Mouse (Mus musculus) embryonic facial prominence, embryonic 11.5 days (tissue): ENCODE results near the gene Rapgef2. TPM values are rescaled to one million over a fixed set of nuclear protein-coding genes. Genes with fewer than 3 reads are reported as not detected.

Experiments
- ATAC-seq: fragments of 200-750 bp; cut with Nextera tagmentation; replicated peaks from 2 replicates; pipeline ENCODE4 v1.8.0; 2017; ENCODE audit warnings: low read depth; ENCODE audit not compliant: insufficient number of reproducible peaks, low FRiP score, low TSS enrichment
- DNase-seq: peaks from one replicate; pipeline ENCODE4 v3.0.0-alpha.2; 2015; ENCODE audit warnings: low spot score
- H3K27ac ChIP-seq: fragments of 300-500 bp; sonication (generic); replicated peaks from 2 replicates; pipeline ENCODE4 v1.5.1; 2014; ENCODE audit warnings: mild to moderate bottlenecking, low read depth, low read length, control low read depth
- H3K27me3 ChIP-seq: fragments of 300-500 bp; sonication (generic); 2 replicates; pipeline ENCODE4 v1.6.1; 2014; ENCODE audit warnings: mild to moderate bottlenecking, low read length, moderate library complexity, mixed read lengths; ENCODE audit not compliant: control insufficient read depth, insufficient read depth
- H3K36me3 ChIP-seq: fragments of 300-500 bp; sonication (generic); replicated peaks from 2 replicates; pipeline ENCODE4 v1.6.1; 2014; ENCODE audit warnings: low read depth, mild to moderate bottlenecking, low read length, moderate library complexity, mixed read lengths; ENCODE audit not compliant: control insufficient read depth, insufficient read depth
- H3K4me1 ChIP-seq: fragments of 300-500 bp; sonication (generic); 2 replicates; pipeline ENCODE4 v1.6.1; 2014; ENCODE audit warnings: low read length, mixed read lengths; ENCODE audit not compliant: control insufficient read depth, insufficient read depth
- H3K4me2 ChIP-seq: fragments of 300-500 bp; sonication (generic); 2 replicates; pipeline ENCODE4 v1.6.1; 2014; ENCODE audit warnings: low read depth, mild to moderate bottlenecking, control low read depth, low read length, moderate library complexity
- H3K4me3 ChIP-seq: fragments of 300-500 bp; sonication (generic); 2 replicates; pipeline ENCODE4 v1.5.1; 2014; ENCODE audit warnings: low read depth, low read length, control low read depth
- H3K9ac ChIP-seq: fragments of 300-500 bp; sonication (generic); replicated peaks from 2 replicates; pipeline ENCODE4 v1.6.1; 2014; ENCODE audit warnings: mild to moderate bottlenecking, control low read depth, low read length
- H3K9me3 ChIP-seq: fragments of 300-500 bp; sonication (generic); replicated peaks from 2 replicates; pipeline ENCODE4 v1.6.1; 2016; ENCODE audit warnings: mild to moderate bottlenecking, low read length, inconsistent platforms, mixed read lengths; ENCODE audit not compliant: control insufficient read depth
- WGBS: fragments of 180-500 bp; shearing (Covaris S2); extraction: QIAGEN DNeasy Blood & Tissue Kit; methylation state at CpG from one replicate; pipeline ENCODE4 v1.1.7; 2014; 5-methylcytosine and 5-hydroxymethylcytosine counted together
- polyA plus RNA-seq: library from polyadenylated mRNA; unstranded; fragments of >200 nt; fragmentation: Nextera tagmentation; extraction: Ambion mirVana; gene quantifications from 2 replicates; pipeline ENCODE4 v1.2.1, GENCODE M21; 2014

Rapgef2 gene
- polyA plus RNA-seq, 1 experiment from 2014 or later = 6.8 TPM

- Histone ChIP-seq H3K27me3 (no peaks in the 10 kb centered on the region), H3K9me3 (no peaks in the 10 kb centered on the region), H3K4me1 (no peaks in the 10 kb centered on the region), H3K4me2 (no peak overlapping the region), H3K4me3 (no peak overlapping the region), H3K27ac (no peak overlapping the region), H3K9ac (no peak overlapping the region), H3K36me3 (no peaks in the 10 kb centered on the region)
- 91% methylated on average over 6 of the region's 6 CpGs for WGBS
- DNase-seq (peak; percentile 12), ATAC-seq (no peak)
These were observed 176.2 kb downstream of the Rapgef2 start for GRCm38 (mm10) chr3:79110153-79110552.

- no peak for ATAC-seq
- H3K9me3 ChIP-seq = no peaks in the 10 kb centered on the region
- 89% methylated on average over 6 of the region's 6 CpGs for WGBS
These were observed 178.1 kb downstream of the Rapgef2 start for GRCm38 (mm10) chr3:79108246-79108645.

GRCm38 (mm10) chr3:79106360-79106759, 180.0 kb downstream of the Rapgef2 start:
- DNase-seq = no peak
- Histone ChIP-seq H3K9ac (no peak overlapping the region), H3K27me3 (no peaks in the 10 kb centered on the region), H3K9me3 (no peaks in the 10 kb centered on the region), H3K4me2 (no peak overlapping the region), H3K27ac (no peak overlapping the region), H3K4me1 (no peaks in the 10 kb centered on the region), H3K36me3 (no peaks in the 10 kb centered on the region), H3K4me3 (no peak overlapping the region)
- 82% methylated on average over 2 of the region's 2 CpGs for WGBS
- no peak for ATAC-seq

More at GRCm38 (mm10) chr3:79108246-79108645, 178.1 kb downstream of the Rapgef2 start:
- Histone ChIP-seq H3K27me3 (no peaks in the 10 kb centered on the region), H3K36me3 (no peaks in the 10 kb centered on the region), H3K4me3 (no peak overlapping the region), H3K9ac (no peak overlapping the region), H3K4me1 (no peaks in the 10 kb centered on the region), H3K27ac (no peak overlapping the region), H3K4me2 (no peak overlapping the region)
- no peak for DNase-seq

GRCm38 (mm10) chr3:79103604-79104003, 182.7 kb downstream of the Rapgef2 start:
- DNase-seq (no peak), ATAC-seq (no peak)
- H3K9ac ChIP-seq = no peak overlapping the region
- no peaks in the 10 kb centered on the region for H3K9me3 ChIP-seq
- H3K4me2 ChIP-seq = no peak overlapping the region
- H3K4me3 ChIP-seq = no peak overlapping the region
- no peaks in the 10 kb centered on the region for H3K4me1 ChIP-seq
- no peaks in the 10 kb centered on the region for H3K36me3 ChIP-seq
- no peaks in the 10 kb centered on the region for H3K27me3 ChIP-seq
- 86% methylated on average over 9 of the region's 9 CpGs for WGBS
- H3K27ac ChIP-seq = no peak overlapping the region

- no peaks in the 10 kb centered on the region for H3K27me3 ChIP-seq
- no peaks in the 10 kb centered on the region for H3K36me3 ChIP-seq
- DNase-seq (no peak), ATAC-seq (no peak)
- H3K4me2 ChIP-seq = no peak overlapping the region
- no peak overlapping the region for H3K9ac ChIP-seq
- no peaks in the 10 kb centered on the region for H3K9me3 ChIP-seq
- no peak overlapping the region for H3K4me3 ChIP-seq
- no peaks in the 10 kb centered on the region for H3K4me1 ChIP-seq
- WGBS = 87% methylated on average over 6 of the region's 6 CpGs
- H3K27ac ChIP-seq = no peak overlapping the region
These were observed 184.6 kb downstream of the Rapgef2 start for GRCm38 (mm10) chr3:79101737-79102136.

- no peaks in the 10 kb centered on the region for H3K4me1 ChIP-seq
- H3K9me3 ChIP-seq = no peaks in the 10 kb centered on the region
- H3K36me3 ChIP-seq = no peaks in the 10 kb centered on the region
- DNase-seq (no peak), ATAC-seq (no peak)
- 89% methylated on average over 7 of the region's 7 CpGs for WGBS
- H3K27ac ChIP-seq = no peak overlapping the region
- H3K4me2 ChIP-seq = no peak overlapping the region
- no peak overlapping the region for H3K4me3 ChIP-seq
- H3K9ac ChIP-seq = no peak overlapping the region
- no peaks in the 10 kb centered on the region for H3K27me3 ChIP-seq
These were observed 185.5 kb downstream of the Rapgef2 start for GRCm38 (mm10) chr3:79100831-79101230.

GRCm38 (mm10) chr3:79089091-79089490, 197.2 kb downstream of the Rapgef2 start:
- no peaks in the 10 kb centered on the region for H3K9me3 ChIP-seq
- no peak overlapping the region for H3K9ac ChIP-seq
- no peak overlapping the region for H3K27ac ChIP-seq
- ATAC-seq = no peak
- H3K4me2 ChIP-seq = no peak overlapping the region
- no peaks in the 10 kb centered on the region for H3K27me3 ChIP-seq
- 84% methylated on average over 7 of the region's 7 CpGs for WGBS
- H3K36me3 ChIP-seq = peaks cover 3% of the 10 kb centered on the region; the same call in 1 of the 2 replicates
- no peaks in the 10 kb centered on the region for H3K4me1 ChIP-seq
- H3K4me3 ChIP-seq = no peak overlapping the region
- DNase-seq = no peak

GRCm38 (mm10) chr3:79088461-79088860, 197.9 kb downstream of the Rapgef2 start:
- Histone ChIP-seq H3K4me1 (no peaks in the 10 kb centered on the region), H3K4me2 (no peak overlapping the region), H3K36me3 (peaks cover 3% of the 10 kb centered on the region; the same call in 1 of the 2 replicates), H3K27me3 (no peaks in the 10 kb centered on the region), H3K9me3 (no peaks in the 10 kb centered on the region), H3K4me3 (no peak overlapping the region), H3K9ac (no peak overlapping the region), H3K27ac (no peak overlapping the region)
- WGBS = 86% methylated on average over 5 of the region's 5 CpGs
- ATAC-seq (no peak), DNase-seq (no peak)
